Mouse (Mus musculus): ENCODE results near the gene Btf3. TPM values are rescaled to one million over a fixed set of nuclear protein-coding genes. Genes with fewer than 3 reads are reported as not detected.

The Btf3 gene
- polyA plus RNA-seq, 1 experiment: 283 TPM

- no peak overlapping the region for H3K4me3 ChIP-seq (ENCODE audit: insufficient read depth, low read length)
- no peak for TF ChIP-seq POLR2A (IDR thresholded peaks at IDR 0.05; ENCODE audit: extremely low read depth, insufficient read depth, low read length)
- no peak for TF ChIP-seq CTCF (IDR thresholded peaks at IDR 0.05; ENCODE audit: extremely low read depth, insufficient read depth, low read length)
- no peak overlapping the region for H3K27ac ChIP-seq (ENCODE audit: insufficient read depth, low read length)
- H3K4me1 ChIP-seq (ENCODE audit: control insufficient read depth, insufficient read depth, low read length): no peaks in the 10 kb centered on the region
Observed at GRCm38 (mm10) chr13:98296072-98296471, 20.7 kb downstream of the Btf3 start.

- no peak overlapping the region for H3K27ac ChIP-seq (ENCODE audit: insufficient read depth, low read length)
- no peak for TF ChIP-seq CTCF (IDR thresholded peaks at IDR 0.05; ENCODE audit: extremely low read depth, insufficient read depth, low read length)
- TF ChIP-seq POLR2A (IDR thresholded peaks at IDR 0.05; ENCODE audit: extremely low read depth, insufficient read depth, low read length): no peak
- H3K4me3 ChIP-seq (ENCODE audit: insufficient read depth, low read length): no peak overlapping the region
- H3K4me1 ChIP-seq (ENCODE audit: control insufficient read depth, insufficient read depth, low read length): no peaks in the 10 kb centered on the region
Observed at GRCm38 (mm10) chr13:98291712-98292111, 25.1 kb downstream of the Btf3 start.

GRCm38 (mm10) chr13:98290719-98291118 lies 26.1 kb downstream of the Btf3 start:
- H3K4me1 ChIP-seq (ENCODE audit: control insufficient read depth, insufficient read depth, low read length): no peaks in the 10 kb centered on the region
- no peak overlapping the region for H3K27ac ChIP-seq (ENCODE audit: insufficient read depth, low read length)
- TF ChIP-seq POLR2A (IDR thresholded peaks at IDR 0.05; ENCODE audit: extremely low read depth, insufficient read depth, low read length) (no peak), CTCF (IDR thresholded peaks at IDR 0.05; ENCODE audit: extremely low read depth, insufficient read depth, low read length) (no peak)
- H3K4me3 ChIP-seq (ENCODE audit: insufficient read depth, low read length): no peak overlapping the region

GRCm38 (mm10) chr13:98280990-98281650 lies 35.7 kb downstream of the Btf3 start:
- H3K4me3 ChIP-seq (ENCODE audit: insufficient read depth, low read length): no peak overlapping the region
- H3K27ac ChIP-seq (ENCODE audit: insufficient read depth, low read length): no peak overlapping the region
- no peak for TF ChIP-seq POLR2A (IDR thresholded peaks at IDR 0.05; ENCODE audit: extremely low read depth, insufficient read depth, low read length)
- H3K4me1 ChIP-seq (ENCODE audit: control insufficient read depth, insufficient read depth, low read length): no peaks in the 10 kb centered on the region

- no peak within 1 kb of the TSS for H3K4me3 ChIP-seq (ENCODE audit: insufficient read depth, low read length)
- no peak for TF ChIP-seq POLR2A (IDR thresholded peaks at IDR 0.05; ENCODE audit: extremely low read depth, insufficient read depth, low read length)
- TF ChIP-seq CTCF (IDR thresholded peaks at IDR 0.05; ENCODE audit: extremely low read depth, insufficient read depth, low read length): no peak
- H3K4me1 ChIP-seq (ENCODE audit: control insufficient read depth, insufficient read depth, low read length): no peaks in the 10 kb centered on the region
- no peak within 1 kb of the TSS for H3K27ac ChIP-seq (ENCODE audit: insufficient read depth, low read length)
Observed at GRCm38 (mm10) chr13:98279686-98280085, 37.1 kb downstream of the Btf3 start, which contains the start of gene Gm21976. TSS of gene Gm21976 (plus strand) at chr13:98279887.

- no peak overlapping the region for H3K27ac ChIP-seq (ENCODE audit: insufficient read depth, low read length)
Observed at GRCm38 (mm10) chr13:98277501-98277900, 39.3 kb downstream of the Btf3 start.

GRCm38 (mm10) chr13:98276253-98276652 lies 40.6 kb downstream of the Btf3 start:
- TF ChIP-seq POLR2A (IDR thresholded peaks at IDR 0.05; ENCODE audit: extremely low read depth, insufficient read depth, low read length): no peak
- no peak for TF ChIP-seq CTCF (IDR thresholded peaks at IDR 0.05; ENCODE audit: extremely low read depth, insufficient read depth, low read length)
- H3K27ac ChIP-seq (ENCODE audit: insufficient read depth, low read length): no peak overlapping the region
- no peaks in the 10 kb centered on the region for H3K4me1 ChIP-seq (ENCODE audit: control insufficient read depth, insufficient read depth, low read length)
- no peak overlapping the region for H3K4me3 ChIP-seq (ENCODE audit: insufficient read depth, low read length)

More at GRCm38 (mm10) chr13:98277501-98277900, 39.3 kb downstream of the Btf3 start:
- H3K4me1 ChIP-seq (ENCODE audit: control insufficient read depth, insufficient read depth, low read length): no peaks in the 10 kb centered on the region
- TF ChIP-seq POLR2A (IDR thresholded peaks at IDR 0.05; ENCODE audit: extremely low read depth, insufficient read depth, low read length) (no peak), CTCF (IDR thresholded peaks at IDR 0.05; ENCODE audit: extremely low read depth, insufficient read depth, low read length) (no peak)
- no peak overlapping the region for H3K4me3 ChIP-seq (ENCODE audit: insufficient read depth, low read length)

- H3K4me1 ChIP-seq (ENCODE audit: control insufficient read depth, insufficient read depth, low read length): no peaks in the 10 kb centered on the region
- no peak overlapping the region for H3K27ac ChIP-seq (ENCODE audit: insufficient read depth, low read length)
- TF ChIP-seq POLR2A (IDR thresholded peaks at IDR 0.05; ENCODE audit: extremely low read depth, insufficient read depth, low read length) (no peak), CTCF (IDR thresholded peaks at IDR 0.05; ENCODE audit: extremely low read depth, insufficient read depth, low read length) (no peak)
- no peak overlapping the region for H3K4me3 ChIP-seq (ENCODE audit: insufficient read depth, low read length)
Observed at GRCm38 (mm10) chr13:98275646-98276045, 41.2 kb downstream of the Btf3 start.

- no peak for TF ChIP-seq POLR2A (IDR thresholded peaks at IDR 0.05; ENCODE audit: extremely low read depth, insufficient read depth, low read length)
- TF ChIP-seq CTCF (IDR thresholded peaks at IDR 0.05; ENCODE audit: extremely low read depth, insufficient read depth, low read length): no peak
Observed at GRCm38 (mm10) chr13:98274023-98274422, 42.8 kb downstream of the Btf3 start.

GRCm38 (mm10) chr13:98264111-98264510 lies 52.7 kb downstream of the Btf3 start:
- TF ChIP-seq POLR2A (IDR thresholded peaks at IDR 0.05; ENCODE audit: extremely low read depth, insufficient read depth, low read length) (no peak), CTCF (IDR thresholded peaks at IDR 0.05; ENCODE audit: extremely low read depth, insufficient read depth, low read length) (no peak)
- peaks cover 4% of the 10 kb centered on the region; the same call in 1 of the 2 replicates for H3K4me1 ChIP-seq (ENCODE audit: control insufficient read depth, insufficient read depth, low read length)
- no peak overlapping the region for H3K27ac ChIP-seq (ENCODE audit: insufficient read depth, low read length)
- peak overlapping the region; percentile 80; the same call in 1 of the 2 replicates for H3K4me3 ChIP-seq (ENCODE audit: insufficient read depth, low read length)

More at GRCm38 (mm10) chr13:98274023-98274422, 42.8 kb downstream of the Btf3 start:
- Histone ChIP-seq H3K27ac (ENCODE audit: insufficient read depth, low read length) (no peak overlapping the region), H3K4me1 (ENCODE audit: control insufficient read depth, insufficient read depth, low read length) (no peaks in the 10 kb centered on the region), H3K4me3 (ENCODE audit: insufficient read depth, low read length) (no peak overlapping the region)
